Mouse (Mus musculus) forebrain, postnatal 0 days (tissue): ENCODE data around the gene Atg2a. TPM values are rescaled to one million over a fixed set of nuclear protein-coding genes. Genes with fewer than 3 reads are reported as not detected.
"Not testable (repeated sequence)": the region's sequence is repeated elsewhere in the genome, so short reads cannot be mapped to it uniquely, and the experiment has no call there.

Source experiments
- ATAC-seq: fragments of 200-750 bp; cut with Nextera tagmentation; 2 replicates; pipeline ENCODE4 v1.8.0; 2017; ENCODE audit warnings: mild to moderate bottlenecking, moderate library complexity
- DNase-seq: peaks from one replicate; pipeline ENCODE4 v3.0.0-alpha.2; 2015
- H3K27ac ChIP-seq: fragments of 300-500 bp; sonication (generic); 2 replicates; pipeline ENCODE4 v1.5.1; 2014; ENCODE audit warnings: low read depth, mild to moderate bottlenecking, antibody characterized with exemption, low read length, moderate library complexity, mixed read lengths
- H3K27me3 ChIP-seq: fragments of 300-500 bp; sonication (generic); 2 replicates; pipeline ENCODE4 v1.6.1; 2014; ENCODE audit warnings: mild to moderate bottlenecking, low read length, mixed read lengths; ENCODE audit not compliant: insufficient read depth
- H3K36me3 ChIP-seq: fragments of 300-500 bp; sonication (generic); 2 replicates; pipeline ENCODE4 v1.6.1; 2014; ENCODE audit warnings: mild to moderate bottlenecking, moderate library complexity; ENCODE audit not compliant: insufficient read depth
- H3K4me1 ChIP-seq: fragments of 300-500 bp; sonication (generic); 2 replicates; pipeline ENCODE4 v1.6.1; 2014; ENCODE audit warnings: antibody characterized with exemption; ENCODE audit not compliant: insufficient read depth
- H3K4me2 ChIP-seq: fragments of 300-500 bp; sonication (generic); 2 replicates; pipeline ENCODE4 v1.6.1; 2014; ENCODE audit warnings: low read depth, mild to moderate bottlenecking, moderate library complexity
- H3K4me3 ChIP-seq: fragments of 300-500 bp; sonication (generic); 2 replicates; pipeline ENCODE4 v1.5.1; 2014; ENCODE audit warnings: low read depth, low read length, mixed read lengths
- H3K9ac ChIP-seq: fragments of 300-500 bp; sonication (generic); 2 replicates; pipeline ENCODE4 v1.6.1; 2014; ENCODE audit warnings: mild to moderate bottlenecking
- H3K9me3 ChIP-seq: fragments of 300-500 bp; sonication (generic); 2 replicates; pipeline ENCODE4 v1.6.1; 2016; ENCODE audit warnings: low read length
- CTCF ChIP-seq: sonication (generic); IDR thresholded peaks from 2 replicates; pipeline ENCODE4 v1.5.1; 2016; ENCODE audit warnings: antibody characterized with exemption, control low read depth, low read depth
- WGBS: fragments of 180-500 bp; shearing (Covaris S2); extraction: QIAGEN DNeasy Blood & Tissue Kit; methylation state at CpG from one replicate; pipeline ENCODE4 v1.1.7; 2014; 5-methylcytosine and 5-hydroxymethylcytosine counted together
- polyA plus RNA-seq: library from polyadenylated mRNA; unstranded; fragments of >200 nt; fragmentation: Nextera tagmentation; extraction: Ambion mirVana; gene quantifications from 2 replicates; pipeline ENCODE4 v1.2.1, GENCODE M21; 2015
- total RNA-seq: library from RNA; depleted of rRNA; stranded (reverse); fragments of >200 nt; gene quantifications from 2 replicates; pipeline ENCODE4 v1.2.3, GENCODE M21; 2014

Gene Atg2a
- total and polyA plus RNA-seq, 2 experiments from 2014 or later, result 7.6 to 26.7 TPM

GRCm38 (mm10) chr19:6288236-6288894 is 46.9 kb downstream of the Atg2a start:
- H3K4me2 ChIP-seq, result no peak overlapping the region
- no peak overlapping the region for H3K27ac ChIP-seq
- ATAC-seq, result no peak
- H3K36me3 ChIP-seq, result peaks cover 17% of the 10 kb centered on the region; the same call in 1 of the 2 replicates
- H3K4me3 ChIP-seq, result no peak overlapping the region
- H3K9ac ChIP-seq, result no peak overlapping the region
- no peaks in the 10 kb centered on the region for H3K4me1 ChIP-seq
- DNase-seq, result no peak
- 76% methylated on average over 13 of the region's 13 CpGs for WGBS
- no peaks in the 10 kb centered on the region for H3K27me3 ChIP-seq
- H3K9me3 ChIP-seq, result no peaks in the 10 kb centered on the region
- TF ChIP-seq CTCF, result no peak

DNA sequence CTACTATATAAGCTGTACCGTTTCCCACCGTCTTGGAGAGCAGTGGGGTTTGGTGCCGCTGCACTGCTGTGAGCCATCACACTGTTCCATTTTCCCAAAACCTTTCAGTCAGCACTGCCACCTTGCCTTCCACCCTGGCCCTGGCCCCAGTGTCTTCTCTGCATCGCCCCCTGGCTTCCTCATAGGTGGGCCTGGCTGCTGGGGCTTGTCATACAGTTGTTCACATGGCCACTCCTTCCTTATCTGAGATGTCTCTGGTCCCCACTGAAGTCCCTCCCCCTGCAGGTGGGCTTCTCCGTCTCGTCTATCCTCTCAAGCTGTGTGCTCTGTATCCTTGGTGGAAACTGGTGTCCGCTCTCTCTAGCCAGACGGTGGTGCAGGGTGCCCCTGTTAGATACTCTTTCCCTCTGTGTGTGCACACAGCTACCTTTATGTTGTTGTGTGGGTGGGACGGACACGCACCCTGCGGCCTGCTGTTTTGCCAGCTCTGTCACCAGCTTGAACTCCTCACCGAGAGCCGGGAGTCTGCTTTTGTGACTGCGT is 48.3 kb downstream of the Atg2a start:
- WGBS, result 93% methylated on average over 14 of the region's 14 CpGs
- Histone ChIP-seq H3K9me3 (no peaks in the 10 kb centered on the region), H3K27me3 (no peaks in the 10 kb centered on the region), H3K9ac (no peak overlapping the region), H3K27ac (no peak overlapping the region), H3K4me2 (no peak overlapping the region), H3K4me3 (no peak overlapping the region), H3K36me3 (peaks cover 18% of the 10 kb centered on the region), H3K4me1 (no peaks in the 10 kb centered on the region)
- no peak for ATAC-seq
- no peak for DNase-seq
- TF ChIP-seq CTCF, result no peak

DNA sequence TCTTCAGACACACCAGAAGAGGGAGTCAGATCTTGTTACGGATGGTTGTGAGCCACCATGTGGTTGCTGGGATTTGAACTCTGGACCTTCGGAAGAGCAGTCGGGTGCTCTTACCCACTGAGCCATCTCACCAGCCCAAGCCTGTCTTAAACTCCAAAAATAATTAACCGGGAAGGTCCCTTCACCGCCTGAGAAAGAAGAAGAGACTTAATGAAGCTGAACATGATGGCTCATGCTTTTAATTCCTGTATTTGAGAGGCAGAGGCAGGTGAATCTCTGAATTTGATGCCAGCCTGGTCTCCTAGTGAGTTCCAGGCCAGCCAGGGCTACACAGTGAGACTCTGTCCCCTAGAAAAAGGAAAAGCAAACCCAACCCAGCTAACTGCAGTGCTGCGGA is 49.2 kb downstream of the Atg2a start:
- not testable (repeated sequence) for H3K4me1 ChIP-seq, DNase-seq, H3K27ac ChIP-seq, H3K27me3 ChIP-seq, H3K9me3 ChIP-seq, H3K4me2 ChIP-seq, ATAC-seq, H3K9ac ChIP-seq, H3K4me3 ChIP-seq
- H3K36me3 ChIP-seq, result peaks cover 21% of the 10 kb centered on the region
- WGBS, result 95% methylated on average over 5 of the region's 6 CpGs

DNA sequence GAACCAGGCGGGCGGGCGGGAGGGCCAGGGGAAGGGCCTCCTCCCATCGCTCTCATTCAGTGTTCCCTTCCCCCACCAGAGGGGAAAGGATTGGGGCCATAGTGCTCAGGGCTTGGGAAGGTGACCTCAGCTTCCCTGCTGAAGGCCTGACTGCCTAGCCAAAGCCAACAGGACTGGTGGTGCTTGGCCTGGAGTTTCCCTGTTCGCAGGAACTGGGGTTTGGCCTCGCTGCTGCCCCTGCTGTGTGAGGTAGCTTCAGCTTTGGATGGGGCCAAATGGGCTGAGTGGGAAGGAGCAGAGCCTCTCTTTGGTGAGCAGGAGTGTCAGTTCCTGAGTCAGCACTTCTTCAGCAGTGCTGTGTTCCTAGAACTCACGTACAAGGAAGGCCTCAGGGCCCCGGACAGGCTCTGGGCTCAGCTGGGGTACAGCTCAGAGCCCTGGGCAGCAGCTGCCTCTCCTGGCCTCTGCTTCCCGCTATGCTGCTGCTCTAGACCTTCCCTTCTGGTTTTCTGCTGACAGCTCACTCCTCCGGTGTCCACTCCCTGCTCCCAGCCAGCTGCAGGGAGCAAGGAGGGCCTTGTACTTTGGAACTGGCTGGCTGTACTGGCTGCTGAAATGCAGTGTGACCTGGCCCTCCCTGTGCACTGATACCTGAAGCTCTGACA is 49.8 kb downstream of the Atg2a start:
- WGBS, result 78% methylated on average over 10 of the region's 10 CpGs
- no peak overlapping the region for H3K9ac ChIP-seq
- H3K27me3 ChIP-seq, result no peaks in the 10 kb centered on the region
- H3K36me3 ChIP-seq, result peaks cover 25% of the 10 kb centered on the region
- DNase-seq (no peak), ATAC-seq (no peak)
- H3K27ac ChIP-seq, result 0 out of 2 replicates have a peak overlapping the region, but pooled peaks have one; percentile 21
- H3K4me2 ChIP-seq, result no peak overlapping the region
- no peaks in the 10 kb centered on the region for H3K9me3 ChIP-seq
- H3K4me3 ChIP-seq, result no peak overlapping the region
- no peaks in the 10 kb centered on the region for H3K4me1 ChIP-seq
- no peak for TF ChIP-seq CTCF

- ATAC-seq (no peak), DNase-seq (no peak)
- H3K4me3 ChIP-seq, result no peak overlapping the region
- no peak overlapping the region for H3K27ac ChIP-seq
- no peaks in the 10 kb centered on the region for H3K9me3 ChIP-seq
- H3K9ac ChIP-seq, result no peak overlapping the region
- no peaks in the 10 kb centered on the region for H3K27me3 ChIP-seq
- peaks cover 33% of the 10 kb centered on the region for H3K36me3 ChIP-seq
- H3K4me1 ChIP-seq, result no peaks in the 10 kb centered on the region
- TF ChIP-seq CTCF, result no peak
- 83% methylated on average over 5 of the region's 5 CpGs for WGBS
- H3K4me2 ChIP-seq, result no peak overlapping the region
Measured at GRCm38 (mm10) chr19:6292262-6292661, 50.8 kb downstream of the Atg2a start.

DNA sequence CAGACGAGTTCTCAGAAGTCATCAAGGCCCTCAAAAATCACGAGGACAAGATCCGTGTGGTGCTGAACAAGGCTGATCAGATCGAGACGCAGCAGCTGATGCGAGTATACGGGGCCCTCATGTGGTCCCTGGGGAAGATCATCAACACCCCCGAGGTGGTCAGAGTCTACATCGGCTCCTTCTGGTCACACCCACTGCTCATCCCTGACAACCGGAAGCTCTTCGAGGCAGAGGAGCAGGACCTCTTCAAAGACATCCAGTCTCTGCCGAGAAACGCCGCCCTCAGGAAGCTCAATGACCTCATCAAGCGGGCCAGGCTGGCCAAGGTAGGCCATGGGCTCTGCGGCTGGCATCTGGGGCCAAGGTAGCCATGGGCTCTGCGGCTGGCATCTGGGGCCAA is 52.8 kb downstream of the Atg2a start:
- H3K4me2 ChIP-seq, result no peak overlapping the region
- 96% methylated on average over 17 of the region's 17 CpGs for WGBS
- DNase-seq (no peak), ATAC-seq (no peak)
- no peak overlapping the region for H3K9ac ChIP-seq
- no peak overlapping the region for H3K27ac ChIP-seq
- peaks cover 54% of the 10 kb centered on the region for H3K36me3 ChIP-seq
- no peak overlapping the region for H3K4me3 ChIP-seq
- H3K9me3 ChIP-seq, result no peaks in the 10 kb centered on the region
- TF ChIP-seq CTCF, result no peak
- H3K4me1 ChIP-seq, result no peaks in the 10 kb centered on the region
- H3K27me3 ChIP-seq, result no peaks in the 10 kb centered on the region

DNA sequence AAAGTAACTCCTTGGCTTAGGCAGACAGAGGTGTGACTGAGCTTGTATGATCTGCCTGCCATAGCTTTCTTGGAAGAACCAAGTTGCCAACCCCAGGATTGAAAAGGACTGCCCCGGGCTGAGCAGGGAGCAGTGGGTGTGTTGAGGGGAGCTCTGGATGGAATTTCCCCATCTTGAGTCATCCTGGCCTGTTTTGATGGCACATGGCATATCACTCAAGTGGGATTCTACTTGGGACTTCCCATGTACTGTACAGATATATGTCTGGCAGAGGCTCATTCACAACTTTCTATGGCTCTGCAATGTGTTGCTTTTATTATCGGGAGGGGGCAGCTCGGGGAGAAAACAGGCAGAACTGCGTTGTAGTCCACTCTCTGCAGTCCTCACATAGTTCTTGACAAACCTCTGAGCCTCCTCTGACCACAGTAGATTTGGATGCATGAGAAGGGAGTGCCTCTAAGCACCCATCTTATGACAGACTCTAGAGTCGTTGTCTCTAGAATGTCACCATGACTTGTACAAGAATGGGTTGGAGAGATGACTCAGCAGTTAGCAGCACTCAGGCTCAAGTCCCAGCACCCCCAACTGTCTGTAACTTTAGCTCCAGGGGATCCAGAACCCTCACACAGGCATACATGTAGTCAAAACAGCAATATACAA is 55.2 kb downstream of the Atg2a start:
- no peaks in the 10 kb centered on the region for H3K4me1 ChIP-seq
- no peak overlapping the region for H3K4me3 ChIP-seq
- DNase-seq, result no peak
- TF ChIP-seq CTCF, result no peak
- no peak overlapping the region for H3K4me2 ChIP-seq
- ATAC-seq, result no peak
- H3K9ac ChIP-seq, result no peak overlapping the region
- no peaks in the 10 kb centered on the region for H3K27me3 ChIP-seq
- no peaks in the 10 kb centered on the region for H3K9me3 ChIP-seq
- peaks cover 63% of the 10 kb centered on the region for H3K36me3 ChIP-seq
- 91% methylated on average over 5 of the region's 5 CpGs for WGBS
- no peak overlapping the region for H3K27ac ChIP-seq
